Mouse (Mus musculus) left cerebral cortex, postnatal 36 days (tissue): Measurements from ENCODE around the gene Cfap161. TPM values are rescaled to one million over a fixed set of nuclear protein-coding genes. Genes with fewer than 3 reads are reported as not detected.

Source experiments
- DNase-seq, 2 experiments: peaks; one replicate each; pipeline ENCODE4 v3.0.0; 2021 to 2022; ENCODE audit warnings: low spot score in 2 of 2, mixed read lengths in 1 of 2
- intact Hi-C: fragments of 180-260 bp; cut with DNase I; formaldehyde crosslinking; loops from one replicate; pipeline ENCODE4 v1.15.1; 2025
- total RNA-seq, 2 experiments: library from RNA; stranded (reverse); gene quantifications; 2 replicates each; pipeline ENCODE4 v1.2.3; 2021

Gene Cfap161
- total RNA-seq, 2 experiments from 2014 or later: 0.59 TPM; not detected in 1

DNA sequence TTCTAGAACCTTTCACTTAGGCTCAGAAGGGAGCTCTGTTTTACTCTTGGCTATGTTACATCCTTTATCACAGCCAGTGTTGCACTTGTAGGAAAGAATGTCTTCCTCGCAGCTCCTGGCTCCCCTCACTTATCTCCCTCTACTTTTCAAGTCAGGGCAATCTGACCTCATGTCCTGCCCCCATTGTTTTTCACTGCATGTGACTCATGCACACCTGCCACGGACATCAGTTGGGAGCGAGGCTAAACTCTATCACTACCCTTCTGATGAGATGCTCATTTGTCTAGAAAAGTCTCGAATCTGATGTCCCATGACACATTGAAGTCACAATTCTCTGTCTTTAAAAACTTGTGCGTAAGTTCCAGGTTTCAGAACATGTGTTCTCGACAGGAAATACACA is 12.3 kb upstream of the Cfap161 start:
- DNase-seq: no peak
- intact Hi-C loops: loop anchor here (10.0 kb wide), 1 partner anchor 142 kb away; no protein-coding TSS in a partner anchor

DNA sequence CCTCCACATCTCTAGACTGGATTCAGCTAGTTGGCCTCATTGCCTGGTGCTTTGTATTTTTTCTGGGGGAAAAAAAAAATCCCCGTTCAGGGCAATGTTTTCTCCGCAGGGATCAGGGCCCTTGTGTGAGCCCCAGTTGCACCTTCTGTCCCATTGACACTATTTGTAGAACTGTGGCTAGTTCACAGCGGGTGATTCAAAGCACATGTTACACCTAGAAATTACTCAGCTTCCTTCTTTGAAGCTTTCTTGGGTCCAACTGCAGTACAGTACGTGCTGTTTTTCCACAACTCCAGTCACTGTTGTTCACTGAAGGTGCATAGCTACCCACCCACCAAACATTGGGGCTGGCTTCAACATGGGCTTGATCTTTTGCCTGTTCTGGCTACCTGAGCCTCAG is 9.1 kb upstream of the Cfap161 start:
- no peak for DNase-seq
- intact Hi-C loops: loop anchor here (2.0 to 10.0 kb wide), 4 partner anchors 81 to 231 kb away; partner anchors contain the start of genes Mesd and Tlnrd1

DNA sequence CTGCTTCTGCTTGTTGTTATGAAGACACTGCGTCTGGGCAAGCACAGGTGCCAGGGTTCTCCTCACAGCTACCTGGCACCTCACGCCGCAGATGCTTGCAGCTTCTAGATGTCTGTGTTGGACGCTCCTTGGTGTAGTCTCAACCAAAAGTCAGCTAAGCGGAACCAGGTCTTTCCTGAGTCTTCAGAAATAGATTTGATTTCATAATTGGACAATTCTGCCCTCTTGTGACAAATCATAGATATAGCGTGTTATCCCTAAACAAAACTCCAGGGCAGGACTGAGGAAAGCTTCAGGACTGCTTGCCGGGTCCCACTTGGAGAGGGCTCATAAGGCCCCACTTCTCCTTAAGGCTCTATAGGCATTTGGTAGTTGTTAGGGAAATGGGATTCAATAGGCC is 7.8 kb upstream of the Cfap161 start:
- DNase-seq: no peak
- intact Hi-C loops: loop anchor here (2.0 to 10.0 kb wide), 4 partner anchors 82 to 230 kb away; partner anchors contain the start of genes Mesd and Tlnrd1

DNA sequence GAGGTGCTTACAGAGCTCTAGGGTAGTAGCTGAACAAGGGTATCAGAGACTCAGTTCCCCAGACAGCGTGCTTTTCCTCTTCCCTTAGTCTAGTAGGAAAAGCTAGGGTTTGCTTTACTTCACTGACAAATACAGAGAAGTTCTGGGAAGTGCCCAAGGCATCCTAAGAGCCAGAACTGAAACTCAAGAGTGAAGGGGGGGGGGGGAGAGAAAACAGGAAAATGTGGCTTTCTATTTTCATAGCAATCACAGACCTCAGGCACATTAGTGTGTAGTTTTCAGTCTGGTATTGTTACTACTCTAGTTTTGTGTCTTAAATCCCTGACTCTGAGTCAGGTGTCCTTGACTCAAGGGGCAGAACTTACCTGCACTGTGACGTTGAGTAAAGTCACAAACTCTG is 7.3 kb upstream of the Cfap161 start:
- intact Hi-C loops: loop anchor here (2.0 to 10.0 kb wide), 4 partner anchors 83 to 230 kb away; partner anchors contain the start of genes Mesd and Tlnrd1
- DNase-seq: no peak

DNA sequence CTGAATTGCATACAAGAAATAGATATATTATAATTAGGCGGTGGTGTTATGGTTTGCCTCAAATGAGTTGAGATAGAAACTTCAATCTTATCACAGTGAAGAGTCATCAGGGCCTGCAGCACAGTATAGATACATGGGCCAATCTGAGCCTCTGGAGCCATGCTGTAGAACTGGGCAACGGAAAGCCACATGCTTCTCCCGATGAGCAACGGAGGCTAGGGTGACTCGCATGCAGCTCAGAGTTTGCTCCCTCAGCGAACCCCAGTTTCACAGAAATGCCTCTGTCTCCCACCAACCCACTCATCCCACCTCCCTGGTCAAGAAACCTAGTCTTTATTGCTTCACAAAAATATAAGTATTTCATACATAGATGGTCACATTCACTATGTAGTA is 6.8 kb upstream of the Cfap161 start:
- intact Hi-C loops: loop anchor here (5.0 to 10.0 kb wide), 3 partner anchors 104 to 229 kb away; no protein-coding TSS in a partner anchor
- DNase-seq: no peak

DNA sequence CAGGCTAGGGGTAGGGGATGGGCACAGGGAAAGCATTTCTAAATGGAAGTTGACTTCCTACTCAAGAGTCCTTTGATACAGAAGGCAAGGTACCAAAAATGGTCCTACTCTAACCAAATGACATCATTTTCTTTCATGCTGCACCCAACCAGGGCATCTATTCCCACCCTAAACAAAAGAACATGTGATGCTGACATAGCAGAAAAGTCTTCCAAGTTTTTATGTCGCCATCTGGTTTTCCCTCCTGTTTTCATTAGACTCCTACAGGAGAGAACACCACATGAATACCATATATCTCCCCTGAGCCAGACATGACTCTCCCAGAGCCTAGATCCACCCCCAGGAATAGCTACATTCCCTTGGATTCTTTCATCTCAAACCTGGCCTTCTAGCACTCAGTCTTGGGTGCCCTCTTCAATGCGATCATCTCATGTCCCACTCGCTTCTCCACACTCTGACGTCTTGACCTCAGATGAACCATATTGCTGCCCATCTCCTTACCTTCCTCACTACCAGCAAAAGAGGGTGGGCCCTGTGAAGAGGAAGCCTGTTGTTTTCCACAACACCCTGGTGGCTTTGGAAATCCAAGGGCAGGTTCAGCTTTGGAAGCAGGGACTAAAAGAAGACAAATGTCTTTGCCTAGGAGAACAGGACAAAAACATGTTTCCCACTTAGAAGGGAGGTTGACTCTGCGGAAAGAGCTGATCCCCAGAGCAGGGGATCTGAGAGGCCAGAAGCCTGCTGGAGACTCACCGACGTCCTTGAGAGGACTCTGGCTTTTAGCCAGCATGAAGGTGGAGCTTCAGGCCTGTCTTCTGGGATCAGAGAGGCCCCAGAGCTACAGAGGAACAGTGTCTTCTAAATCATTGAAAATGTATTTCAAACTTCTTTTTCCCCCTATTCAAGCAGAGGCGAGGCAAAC is 6.1 kb upstream of the Cfap161 start:
- no peak for DNase-seq
- intact Hi-C loops: loop anchor here (5.0 to 10.0 kb wide), 3 partner anchors 104 to 229 kb away; no protein-coding TSS in a partner anchor

DNA sequence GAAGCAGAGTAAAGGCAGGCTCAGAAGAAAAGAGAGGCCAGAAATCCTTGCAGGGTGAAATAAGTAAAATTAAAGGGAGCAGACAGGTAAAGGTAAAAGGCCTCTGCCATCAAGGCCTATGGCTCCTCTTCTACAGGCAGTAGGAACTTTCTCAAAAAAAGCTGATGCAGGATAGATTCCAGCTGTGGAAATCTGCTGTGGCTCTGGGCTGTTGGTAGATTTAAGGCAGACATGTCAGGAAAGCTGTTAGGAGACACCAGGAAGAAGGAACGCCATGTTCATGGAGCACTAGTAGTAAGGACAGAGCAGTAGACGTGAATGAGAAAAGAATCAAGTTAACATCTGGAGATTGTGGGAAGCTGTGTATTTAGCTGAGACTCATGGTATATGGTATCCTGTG is 5.4 kb upstream of the Cfap161 start:
- intact Hi-C loops: loop anchor here (5.0 to 10.0 kb wide), 3 partner anchors 103 to 228 kb away; no protein-coding TSS in a partner anchor
- DNase-seq: no peak

DNA sequence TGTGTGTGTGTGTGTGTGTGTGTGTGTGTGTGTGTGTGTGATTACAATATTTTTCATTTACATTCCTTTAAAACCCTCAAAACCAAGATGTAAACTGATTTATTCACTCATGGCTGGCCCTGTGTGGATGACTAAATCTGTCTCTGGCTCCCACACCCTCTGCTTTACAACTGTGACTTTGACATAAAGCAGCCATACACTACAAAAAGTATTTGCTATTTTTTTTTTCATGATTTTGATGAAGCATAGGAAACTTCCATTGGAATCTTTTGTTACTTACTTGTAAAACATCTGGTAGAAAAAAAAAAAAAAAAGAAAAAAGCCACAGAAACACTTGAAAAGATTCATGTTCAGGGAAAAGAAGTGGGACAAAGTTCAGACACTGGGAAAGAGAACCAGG is 3.3 kb upstream of the Cfap161 start:
- intact Hi-C loops: no loop called here
- no peak for DNase-seq

DNA sequence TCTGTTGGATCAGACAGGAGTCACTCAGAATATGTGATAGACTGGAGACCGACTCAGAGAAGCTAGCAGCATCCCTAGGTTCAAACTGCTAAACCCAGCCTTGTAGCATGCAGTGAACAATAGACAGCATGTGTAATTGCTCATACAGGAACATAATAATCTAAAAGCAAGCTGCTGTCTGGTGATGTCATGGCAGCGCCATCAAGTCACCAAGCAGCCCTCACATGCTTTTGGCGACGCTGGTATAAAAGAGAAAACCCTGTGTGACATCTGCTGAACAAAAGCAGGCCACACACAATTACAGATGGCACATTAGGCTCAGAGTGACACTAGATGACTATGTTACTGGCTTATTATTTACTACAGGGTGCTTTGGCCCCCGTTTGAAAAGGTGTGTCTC is 1.5 kb upstream of the Cfap161 start:
- no peak for DNase-seq
- intact Hi-C loops: no loop called here

DNA sequence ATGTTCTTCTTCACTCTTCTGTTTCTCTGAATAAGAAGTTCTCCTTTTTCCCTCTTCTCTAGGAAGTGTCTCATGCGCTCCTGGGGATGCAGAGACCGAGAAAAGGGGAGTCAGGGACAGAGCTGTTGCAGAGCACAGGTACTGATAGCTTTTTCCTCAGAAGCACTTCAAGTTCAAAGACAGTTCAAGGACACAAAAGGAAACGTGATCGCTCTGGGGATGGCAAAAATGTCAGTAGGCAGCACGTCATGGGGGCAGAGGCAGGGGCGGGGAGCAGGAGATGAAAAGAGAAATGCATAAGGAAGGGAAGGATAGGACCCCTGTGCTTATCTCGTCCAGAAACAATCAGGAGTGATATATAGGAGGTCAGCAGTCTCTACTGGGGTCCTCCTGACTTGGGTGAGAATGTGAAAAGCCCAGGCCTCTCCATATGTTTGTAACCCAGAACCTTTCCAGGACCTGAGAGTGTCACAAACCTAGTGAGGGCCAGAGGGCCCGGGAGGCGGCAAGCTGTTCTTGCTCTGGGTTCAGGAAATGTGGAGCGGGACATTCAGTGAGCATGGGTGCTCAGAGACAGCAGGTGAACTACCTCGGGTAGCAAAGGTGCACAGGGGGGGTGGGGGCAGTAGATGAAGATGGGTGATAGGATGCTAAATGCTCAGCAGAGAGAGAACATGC is 535 bp downstream of the Cfap161 start:
- DNase-seq: no peak
- intact Hi-C loops: no loop called here

DNA sequence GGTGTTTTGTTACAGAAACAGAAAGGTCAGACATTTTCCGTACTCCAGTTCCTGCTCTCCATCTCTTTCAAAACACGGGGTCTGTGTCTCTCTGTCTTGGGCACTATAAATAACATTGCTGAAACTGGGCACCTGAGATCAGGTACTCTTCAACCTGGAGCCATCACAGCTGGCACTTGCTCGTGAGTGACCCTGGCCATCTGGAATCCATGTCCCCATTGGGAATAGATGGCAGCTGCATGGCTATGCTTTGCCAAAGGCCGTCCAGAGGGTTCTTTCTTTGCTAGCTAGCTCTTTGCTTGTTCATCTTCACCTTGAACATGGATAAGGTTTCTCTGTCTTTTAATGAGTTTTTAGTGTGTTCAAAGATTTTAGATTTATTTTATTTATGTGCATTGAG is 13.8 kb downstream of the Cfap161 start:
- intact Hi-C loops: no loop called here
- DNase-seq: no peak

DNA sequence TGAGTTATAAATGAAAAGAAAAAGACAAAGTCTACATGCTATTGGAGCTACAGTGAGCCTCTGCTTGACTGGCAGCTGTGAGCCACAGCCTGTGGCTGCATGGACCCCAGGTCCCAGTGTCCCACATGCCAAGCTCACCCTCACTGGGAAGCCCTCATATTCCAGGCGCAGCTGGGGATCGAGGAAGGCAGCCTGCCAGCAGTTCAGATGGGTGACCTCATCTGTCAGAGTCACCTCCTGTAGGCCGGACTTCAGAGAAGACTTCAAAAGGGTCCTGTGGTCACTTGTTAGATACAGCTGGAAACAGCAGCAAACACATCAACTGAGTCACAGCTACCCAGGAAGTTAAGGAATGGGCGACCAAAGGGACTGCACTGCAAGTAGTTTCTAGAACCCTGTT is 14.7 kb downstream of the Cfap161 start:
- DNase-seq: no peak
- intact Hi-C loops: no loop called here

DNA sequence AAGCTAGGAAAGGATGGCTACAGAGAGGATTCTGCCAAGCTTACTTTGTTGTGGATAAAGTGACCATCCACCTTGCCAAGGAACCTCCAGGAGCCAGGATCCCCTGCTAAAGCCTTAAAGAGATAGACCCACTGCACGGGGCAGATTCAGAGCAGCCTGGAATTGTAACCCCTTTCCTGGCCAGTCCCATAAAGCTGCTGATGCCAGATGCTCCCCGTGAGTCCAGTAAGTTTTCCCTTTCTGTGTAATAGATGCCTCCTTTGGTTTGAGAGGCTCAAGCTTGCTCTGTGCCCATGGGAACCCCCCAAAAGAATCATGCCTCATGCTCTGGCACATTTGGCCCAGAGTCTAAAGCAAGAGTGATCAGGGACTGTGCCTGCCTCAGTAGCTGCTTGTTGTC is 15.7 kb downstream of the Cfap161 start:
- intact Hi-C loops: loop anchor here (10.0 kb wide), 1 partner anchor 214 kb away; no protein-coding TSS in a partner anchor
- no peak for DNase-seq

DNA sequence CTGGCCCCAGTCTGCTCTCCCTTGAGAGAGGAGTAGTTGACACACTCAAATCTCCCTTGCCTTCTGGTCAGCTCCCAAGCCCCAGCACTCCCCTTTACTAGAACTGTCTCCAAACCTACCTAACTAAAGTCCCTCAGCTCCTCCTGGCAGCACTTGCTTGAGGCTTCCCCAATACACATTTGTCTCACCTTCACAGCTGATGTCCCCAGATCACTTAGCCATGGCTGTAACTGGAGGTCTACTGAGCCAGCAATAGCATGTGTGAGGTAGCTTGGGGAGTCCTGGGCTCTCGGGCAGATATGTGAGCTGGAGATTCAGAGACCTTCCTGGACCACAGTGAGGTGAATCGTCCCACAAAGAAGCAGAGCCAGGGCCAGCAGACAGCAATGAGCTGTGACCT is 16.2 kb downstream of the Cfap161 start:
- no peak for DNase-seq
- intact Hi-C loops: loop anchor here (10.0 kb wide), 1 partner anchor 214 kb away; no protein-coding TSS in a partner anchor

DNA sequence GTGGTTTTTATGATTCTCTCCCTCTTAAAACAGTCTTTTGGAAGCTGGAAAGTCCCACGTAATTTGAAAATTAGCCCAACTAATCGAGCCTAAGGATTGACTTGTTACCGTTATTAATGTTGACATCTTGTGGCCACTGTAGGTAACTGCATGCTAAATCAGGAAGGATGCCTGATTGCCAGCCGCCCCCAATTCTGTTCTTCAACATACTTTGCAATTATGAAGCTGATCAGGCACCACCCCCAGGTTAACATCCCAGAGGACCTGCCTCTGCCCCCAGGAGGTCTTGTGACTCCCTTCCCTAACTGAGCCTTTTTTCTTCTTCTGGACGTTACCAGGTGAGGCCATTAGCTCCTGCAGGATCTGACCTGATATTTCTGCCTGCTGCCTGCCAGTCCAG is 20.0 kb downstream of the Cfap161 start:
- intact Hi-C loops: loop anchor here (2.0 to 10.0 kb wide), 3 partner anchors 78 to 210 kb away; no protein-coding TSS in a partner anchor
- DNase-seq: peak in 1 of 2 experiments; percentile 6

DNA sequence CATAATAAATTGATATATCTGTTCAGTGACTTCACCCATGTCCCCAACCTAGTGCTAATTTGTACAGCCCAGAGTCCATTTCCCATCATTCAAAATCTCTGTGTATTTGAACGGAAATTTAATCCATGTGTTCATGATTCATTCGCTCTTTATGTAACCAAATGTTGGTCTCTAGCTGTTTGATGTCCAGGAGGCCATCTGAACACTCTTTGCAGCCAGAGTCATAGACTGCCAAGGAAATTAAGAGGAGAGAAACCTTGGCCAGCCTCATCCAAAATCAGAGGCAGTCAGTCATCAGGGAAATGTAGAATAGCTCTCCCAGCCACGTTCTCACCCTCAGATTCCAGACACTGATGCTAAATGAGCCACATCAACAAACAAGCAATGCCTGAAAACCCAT is 31.0 kb downstream of the Cfap161 start:
- no peak for DNase-seq
- intact Hi-C loops: no loop called here

DNA sequence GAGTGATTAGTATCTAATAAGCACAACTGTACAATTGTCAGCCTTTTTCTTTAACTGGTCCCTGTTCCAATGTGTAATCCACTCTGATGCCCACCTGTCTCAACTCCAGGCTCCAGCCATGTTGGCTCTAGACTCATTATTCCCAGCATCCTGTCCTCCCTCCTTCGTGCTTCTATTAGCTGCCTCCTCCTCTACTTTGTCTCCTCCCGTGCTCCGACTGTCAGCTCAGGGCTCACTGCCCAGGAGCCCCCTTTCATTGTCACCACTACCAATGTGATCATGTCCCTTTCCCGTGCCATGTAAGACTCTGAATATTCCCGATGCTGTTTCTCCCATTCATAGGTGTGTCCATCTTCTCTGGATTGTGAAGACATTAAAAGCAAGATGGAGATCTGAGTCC is 32.3 kb downstream of the Cfap161 start:
- DNase-seq: no peak
- intact Hi-C loops: no loop called here

DNA sequence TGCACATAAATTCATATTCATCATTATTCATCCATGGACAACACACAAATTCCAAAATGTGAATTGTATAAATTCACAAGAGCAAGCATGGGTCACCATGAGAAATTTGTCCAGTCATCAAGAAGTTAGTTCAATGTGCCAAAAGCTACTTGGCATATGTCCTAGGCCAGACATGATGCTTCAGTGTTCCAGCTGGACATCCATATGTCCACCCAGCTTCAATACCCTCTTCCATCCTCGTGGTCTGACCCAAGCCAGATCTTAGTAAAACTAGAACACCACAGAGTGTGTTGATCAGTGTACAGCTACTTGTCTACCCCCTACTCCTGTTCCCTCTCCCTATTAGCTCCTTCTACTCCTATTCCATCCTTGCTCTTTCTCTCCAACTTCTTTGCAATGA is 43.6 kb downstream of the Cfap161 start:
- intact Hi-C loops: no loop called here
- no peak for DNase-seq

DNA sequence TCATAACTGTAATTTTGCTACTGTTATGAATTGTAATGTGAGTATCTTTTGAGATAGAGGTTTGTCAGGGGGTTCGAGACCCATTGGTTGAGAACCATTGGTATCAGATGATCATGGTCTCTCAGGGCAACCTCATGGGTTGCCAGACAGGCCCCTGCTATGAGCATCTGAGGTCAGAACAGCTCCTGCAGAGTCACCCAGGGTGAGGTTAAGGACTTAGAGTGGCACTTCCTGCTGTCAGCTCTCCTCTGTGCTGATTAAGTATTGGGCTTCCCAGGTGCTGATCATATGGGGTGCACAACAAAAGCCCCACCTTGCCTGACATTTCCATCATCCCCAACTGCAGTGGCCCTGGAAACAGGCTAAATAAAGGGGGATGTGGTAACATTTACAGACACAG is 46.3 kb downstream of the Cfap161 start:
- no peak for DNase-seq
- intact Hi-C loops: no loop called here

DNA sequence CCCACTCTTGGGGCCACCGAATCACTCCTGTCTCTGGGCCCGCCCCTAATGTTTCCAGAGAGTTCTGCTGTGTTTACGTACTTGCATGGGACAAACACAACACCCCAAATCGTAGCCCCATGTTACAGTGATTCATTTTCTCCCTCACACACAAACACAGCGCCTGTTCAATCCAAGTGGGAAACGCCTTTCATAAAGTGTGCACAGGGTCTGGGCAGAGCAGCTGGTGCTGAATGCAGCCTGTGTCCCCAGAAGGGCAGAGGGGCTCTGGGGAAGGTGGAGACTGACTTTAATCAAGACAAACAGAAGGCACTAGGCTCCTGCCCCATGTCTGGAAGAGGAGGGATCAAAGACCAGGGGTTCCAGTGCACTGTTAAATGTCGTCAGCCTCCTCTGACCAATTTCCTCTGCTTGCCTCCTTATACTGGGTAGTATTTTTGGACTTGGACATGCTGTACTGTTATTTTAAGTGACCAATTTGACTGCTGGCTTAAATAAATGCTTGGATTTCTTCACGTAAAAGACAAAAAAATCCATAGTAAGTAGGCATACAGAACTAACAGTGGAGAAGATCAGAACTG is 48.5 kb downstream of the Cfap161 start:
- DNase-seq: no peak
- intact Hi-C loops: no loop called here
